8 mouse cellular contexts compared by ENCODE assay signal in genomic region chr13:111489802-111490723, GRCm38 (mm10). TPM values are rescaled to one million over a fixed set of nuclear protein-coding genes. Genes with fewer than 3 reads are reported as not detected.
A peak's percentile ranks its signal among the peaks of the same experiment; 100 is the strongest.
DNase-seq lines count a peak whose midpoint lies in the region; ATAC-seq and TF ChIP-seq lines count a peak whose summit lies in the region.

Gene Gpbp1 (minus strand): TSS chr13:111490111.

- peak; percentile 97 for ATAC-seq in heart, embryonic 11.5 days (replicated peaks; ENCODE audit: insufficient number of reproducible peaks, low FRiP score, low TSS enrichment)
- ATAC-seq in kidney, embryonic 16.5 days (ENCODE audit: low FRiP score, low TSS enrichment): peak; percentile 96

- under 1% methylated on average over 72 of the region's 109 CpGs for whole genome bisulfite sequencing in heart, embryonic 11.5 days (ENCODE audit: insufficient replicate concordance)
- WGBS in kidney, embryonic 16.5 days: under 1% methylated on average over 79 of the region's 109 CpGs
- under 1% methylated on average over 94 of the region's 109 CpGs for WGBS in liver, adult 2 months

- peaks cover 46% of the 10 kb centered on the region for H3K79me2 ChIP-seq in C2C12 (ENCODE audit: control insufficient read depth, insufficient read depth)
- peaks cover 8% of the 10 kb centered on the region for H3K79me2 ChIP-seq in liver, adult 2 months (ENCODE audit: control insufficient read depth, insufficient read depth, low read length)
- H3K79me2 ChIP-seq in myocyte (ENCODE audit: control insufficient read depth, insufficient read depth): peaks cover 39% of the 10 kb centered on the region

- TF ChIP-seq POLR2A in brain, embryonic 14.5 days (IDR thresholded peaks at IDR 0.05; ENCODE audit: borderline replicate concordance, extremely low read depth, insufficient read depth, insufficient read length, poor library complexity, severe bottlenecking): peak; percentile 48; the same call in 1 of the 2 replicates
- TF ChIP-seq POLR2A in liver, adult 2 months (IDR thresholded peaks at IDR 0.05; ENCODE audit: extremely low read depth, insufficient read depth, low read length): peak; percentile 73
- peak; percentile 80 for TF ChIP-seq POLR2A in myocyte (IDR thresholded peaks at IDR 0.05; ENCODE audit: insufficient read length, low read depth)

- H3ac ChIP-seq in C2C12 (ENCODE audit: control insufficient read depth, insufficient read length, low read depth) (peak within 1 kb of the TSS; percentile 100), myocyte (ENCODE audit: control insufficient read depth, insufficient read length) (peak within 1 kb of the TSS; percentile 62)

- H3K79me3 ChIP-seq in C2C12 (ENCODE audit: low read depth): peaks cover 39% of the 10 kb centered on the region

- H3K27ac ChIP-seq in heart, embryonic 11.5 days (ENCODE audit: low read depth, low read length): peak within 1 kb of the TSS; percentile 95
- H3K27ac ChIP-seq in kidney, embryonic 16.5 days (ENCODE audit: low read length): peak within 1 kb of the TSS; percentile 99
- H3K27ac ChIP-seq in liver, adult 2 months (replicated peaks; ENCODE audit: insufficient read depth, low read depth, low read length): peak within 1 kb of the TSS; percentile 97

- peak within 1 kb of the TSS; percentile 85 for H3K4me2 ChIP-seq in heart, embryonic 11.5 days
- H3K4me2 ChIP-seq in kidney, embryonic 16.5 days (replicated peaks; ENCODE audit: low read depth, low read length): peak within 1 kb of the TSS; percentile 88
- peak within 1 kb of the TSS; percentile 87 for H3K4me2 ChIP-seq in myocyte (ENCODE audit: low read depth)

- peaks cover 6% of the 10 kb centered on the region for H3K27me3 ChIP-seq in C2C12 (ENCODE audit: control insufficient read depth, insufficient read depth, insufficient read length)
- H3K27me3 ChIP-seq in erythroblast, embryonic 14.5 days (ENCODE audit: control insufficient read depth): peaks cover 41% of the 10 kb centered on the region
- H3K27me3 ChIP-seq in heart, embryonic 11.5 days (ENCODE audit: control insufficient read depth, insufficient read depth, low read length): peaks cover 7% of the 10 kb centered on the region; the same call in 1 of the 2 replicates
- H3K27me3 ChIP-seq in kidney, embryonic 16.5 days (ENCODE audit: insufficient read depth, low read length): peaks cover 26% of the 10 kb centered on the region
- H3K27me3 ChIP-seq in liver, adult 2 months (ENCODE audit: control insufficient read depth, insufficient read depth, low read length): no peaks in the 10 kb centered on the region
- peaks cover 8% of the 10 kb centered on the region for H3K27me3 ChIP-seq in myocyte (ENCODE audit: control insufficient read depth, insufficient read depth, insufficient read length)
- no peaks in the 10 kb centered on the region for H3K27me3 ChIP-seq in splenic B cell, adult 2 months (ENCODE audit: control insufficient read depth, insufficient read depth, low read length, poor library complexity, severe bottlenecking)

- H3K4me3 ChIP-seq in C2C12 (ENCODE audit: insufficient read depth, poor library complexity, severe bottlenecking) (peak within 1 kb of the TSS; percentile 86), myocyte (peak within 1 kb of the TSS; percentile 77)
- H3K4me3 ChIP-seq in erythroblast, embryonic 14.5 days (replicated peaks): peak within 1 kb of the TSS; percentile 98
- H3K4me3 ChIP-seq in heart, embryonic 11.5 days (ENCODE audit: low read depth, low read length): peak within 1 kb of the TSS; percentile 94
- peak within 1 kb of the TSS; percentile 98 for H3K4me3 ChIP-seq in kidney, embryonic 16.5 days (ENCODE audit: low read length)
- peak within 1 kb of the TSS; percentile 88 for H3K4me3 ChIP-seq in liver, adult 2 months (ENCODE audit: insufficient read depth, low read depth, low read length)

- H3K9me3 ChIP-seq in erythroblast, embryonic 14.5 days (ENCODE audit: control insufficient read depth, low read length): no peaks in the 10 kb centered on the region
- no peaks in the 10 kb centered on the region for H3K9me3 ChIP-seq in heart, embryonic 11.5 days (replicated peaks; ENCODE audit: control insufficient read depth, low read length)
- H3K9me3 ChIP-seq in kidney, embryonic 16.5 days (ENCODE audit: low read length): no peaks in the 10 kb centered on the region

- H3K36me3 ChIP-seq in C2C12 (ENCODE audit: control insufficient read depth, insufficient read depth) (peaks cover 3% of the 10 kb centered on the region), myocyte (ENCODE audit: control insufficient read depth, insufficient read depth) (no peaks in the 10 kb centered on the region)
- H3K36me3 ChIP-seq in erythroblast, embryonic 14.5 days (ENCODE audit: control insufficient read depth): peaks cover 20% of the 10 kb centered on the region
- H3K36me3 ChIP-seq in heart, embryonic 11.5 days (ENCODE audit: control insufficient read depth, insufficient read depth, low read length): no peaks in the 10 kb centered on the region
- no peaks in the 10 kb centered on the region for H3K36me3 ChIP-seq in kidney, embryonic 16.5 days (ENCODE audit: insufficient read depth, low read length)
- H3K36me3 ChIP-seq in liver, adult 2 months (ENCODE audit: control insufficient read depth, insufficient read depth, low read length): no peaks in the 10 kb centered on the region
- H3K36me3 ChIP-seq in splenic B cell, adult 2 months (ENCODE audit: control insufficient read depth, insufficient read depth, low read length, poor library complexity, severe bottlenecking): no peaks in the 10 kb centered on the region

- peak within 1 kb of the TSS; percentile 87 for H3K9ac ChIP-seq in heart, embryonic 11.5 days (ENCODE audit: low read depth, low read length)
- peak within 1 kb of the TSS; percentile 99 for H3K9ac ChIP-seq in kidney, embryonic 16.5 days (replicated peaks; ENCODE audit: low read length)
- H3K9ac ChIP-seq in liver, adult 2 months (ENCODE audit: low read depth, low read length): peak within 1 kb of the TSS; percentile 97

- DNase-seq in brain, embryonic 14.5 days (ENCODE audit: low read depth): peak; percentile 100
- DNase-seq in liver, adult 2 months (ENCODE audit: extremely low read depth, low read depth, low spot score): peak; percentile 97
- DNase-seq in splenic B cell, adult 2 months (ENCODE audit: low read depth, low spot score): peak; percentile 100

- peaks cover 38% of the 10 kb centered on the region for H3K4me1 ChIP-seq in erythroblast, embryonic 14.5 days (ENCODE audit: control insufficient read depth)
- no peaks in the 10 kb centered on the region; the same call in 1 of the 2 replicates for H3K4me1 ChIP-seq in heart, embryonic 11.5 days (ENCODE audit: control insufficient read depth, insufficient read depth, low read length)
- peaks cover 20% of the 10 kb centered on the region for H3K4me1 ChIP-seq in kidney, embryonic 16.5 days (ENCODE audit: insufficient read depth, low read length)
- H3K4me1 ChIP-seq in liver, adult 2 months (ENCODE audit: control insufficient read depth, insufficient read depth, low read length): peaks cover 6% of the 10 kb centered on the region; the same call in 1 of the 2 replicates

- TF ChIP-seq CTCF in C2C12 (IDR thresholded peaks at IDR 0.05; ENCODE audit: control insufficient read depth, insufficient read depth, insufficient read length): no peak
- no peak for TF ChIP-seq CTCF in brain, embryonic 14.5 days (IDR thresholded peaks at IDR 0.05; ENCODE audit: borderline replicate concordance, extremely low read depth, insufficient read depth, insufficient read length)
- no peak for TF ChIP-seq CTCF in liver, adult 2 months (IDR thresholded peaks at IDR 0.05; ENCODE audit: low read depth, low read length)

TF ChIP-seq in C2C12, 6 proteins besides CTCF, POLR2A, EP300 and RAD21:
- no peak for TF ChIP-seq MYOD1 (IDR thresholded peaks at IDR 0.05; ENCODE audit: control insufficient read depth, insufficient read length, low read depth)
- TF ChIP-seq FOSL1 (IDR thresholded peaks at IDR 0.05; ENCODE audit: insufficient read depth, low read length, poor library complexity, severe bottlenecking): no peak
- no peak for TF ChIP-seq MYOG (IDR thresholded peaks at IDR 0.05; ENCODE audit: control insufficient read depth, extremely low read depth, insufficient read length)
- peak; percentile 96 for TF ChIP-seq MAX (IDR thresholded peaks at IDR 0.05)
TF ChIP-seq in C2C12: peak in this region for 1.

TF ChIP-seq in myocyte, 11 proteins besides CTCF, POLR2A, EP300 and RAD21:
- TF ChIP-seq TCF12 (IDR thresholded peaks at IDR 0.05; ENCODE audit: insufficient read depth, poor library complexity, severe bottlenecking): no peak
- peak in 2 of 3 experiments; percentile 47 to 75 for TF ChIP-seq MYOD1 (IDR thresholded peaks at IDR 0.05; ENCODE audit: control insufficient read depth in 1 of 3, insufficient read length in 2 of 3, low read depth in 2 of 3)
- no peak for TF ChIP-seq CEBPB (IDR thresholded peaks at IDR 0.05; ENCODE audit: insufficient read depth, poor library complexity, severe bottlenecking)
- TF ChIP-seq POLR2AphosphoS2 (IDR thresholded peaks at IDR 0.05; ENCODE audit: insufficient read length, low read depth): peak; percentile 84
- TF ChIP-seq TCF3 (IDR thresholded peaks at IDR 0.05; ENCODE audit: insufficient read length, low read depth): no peak
- TF ChIP-seq MYOG (IDR thresholded peaks at IDR 0.05; ENCODE audit: control insufficient read depth in 1 of 3, insufficient read depth in 1 of 3, insufficient read length in 2 of 3, low read depth in 2 of 3): peak in 2 of 3 experiments; percentile 67 to 71
- no peak for TF ChIP-seq REST (IDR thresholded peaks at IDR 0.05; ENCODE audit: insufficient read depth, insufficient read length)
- no peak for TF ChIP-seq SRF (IDR thresholded peaks at IDR 0.05; ENCODE audit: control insufficient read depth, insufficient read length, low read depth)
- no peak for TF ChIP-seq USF1 (IDR thresholded peaks at IDR 0.05; ENCODE audit: low read depth)
- no peak for TF ChIP-seq MAX (IDR thresholded peaks at IDR 0.05; ENCODE audit: low read depth)
- TF ChIP-seq E2F4 (IDR thresholded peaks at IDR 0.05; ENCODE audit: insufficient read depth): peak; percentile 55
TF ChIP-seq in myocyte: peak in this region for 4.

RNA-seq across cellular contexts. Expression of gene Gpbp1, which starts in this region (rescaled TPM):
- polyA plus RNA-seq in C2C12 (2012; fragmentation: generic; extraction: Trizol): 12.9 TPM
- polyA plus RNA-seq in brain, embryonic 14.5 days (2012; rRNA removed): 44.2 and 55.3 TPM in 2 replicates
- 0.45 and 0.73 TPM in 2 replicates for polyA plus RNA-seq in erythroblast, embryonic 14.5 days (2012)
- 63.6 and 71.4 TPM in 2 replicates for polyA plus RNA-seq in heart, embryonic 11.5 days (2014; fragmentation: Nextera tagmentation; extraction: Ambion mirVana)
- polyA plus RNA-seq in kidney, embryonic 16.5 days (2015; fragmentation: Nextera tagmentation; extraction: Ambion mirVana): 79.5 and 80.5 TPM in 2 replicates
- total RNA-seq in liver, adult 2 months (2014; rRNA removed): 30.4 and 37.8 TPM in 2 replicates
- 1.6 and 1.8 TPM in 2 replicates for polyA plus RNA-seq in liver, adult 2 months (2012; rRNA removed)
- 20.3 TPM for polyA plus RNA-seq in myocyte (2012; fragmentation: generic; extraction: Trizol)

Comparison
In these comparisons a context has a peak if more than half of its experiments do, and no peak if none do; other contexts are left out.
1. Peak in every context shown above with its lines: DNase-seq, ATAC-seq, H3K4me3 ChIP-seq and H3K27ac ChIP-seq.